Mouse (Mus musculus) left cerebral cortex, postnatal 25 days (tissue): Measurements from ENCODE around the gene Gna11. TPM values are rescaled to one million over a fixed set of nuclear protein-coding genes. Genes with fewer than 3 reads are reported as not detected.

Source experiments
- DNase-seq, 2 experiments: peaks; one replicate each; pipeline ENCODE4 v3.0.0; 2022; ENCODE audit warnings: low spot score in 2 of 2, mixed read lengths in 1 of 2
- intact Hi-C: fragments of 180-260 bp; cut with DNase I; formaldehyde crosslinking; loops from one replicate; pipeline ENCODE4 v1.15.1; 2025
- total RNA-seq, 2 experiments: library from RNA; stranded (reverse); gene quantifications; 2 replicates each; pipeline ENCODE4 v1.2.3; 2021

Gene Gna11
- total RNA-seq, 2 experiments from 2014 or later = 101 to 107 TPM

DNA sequence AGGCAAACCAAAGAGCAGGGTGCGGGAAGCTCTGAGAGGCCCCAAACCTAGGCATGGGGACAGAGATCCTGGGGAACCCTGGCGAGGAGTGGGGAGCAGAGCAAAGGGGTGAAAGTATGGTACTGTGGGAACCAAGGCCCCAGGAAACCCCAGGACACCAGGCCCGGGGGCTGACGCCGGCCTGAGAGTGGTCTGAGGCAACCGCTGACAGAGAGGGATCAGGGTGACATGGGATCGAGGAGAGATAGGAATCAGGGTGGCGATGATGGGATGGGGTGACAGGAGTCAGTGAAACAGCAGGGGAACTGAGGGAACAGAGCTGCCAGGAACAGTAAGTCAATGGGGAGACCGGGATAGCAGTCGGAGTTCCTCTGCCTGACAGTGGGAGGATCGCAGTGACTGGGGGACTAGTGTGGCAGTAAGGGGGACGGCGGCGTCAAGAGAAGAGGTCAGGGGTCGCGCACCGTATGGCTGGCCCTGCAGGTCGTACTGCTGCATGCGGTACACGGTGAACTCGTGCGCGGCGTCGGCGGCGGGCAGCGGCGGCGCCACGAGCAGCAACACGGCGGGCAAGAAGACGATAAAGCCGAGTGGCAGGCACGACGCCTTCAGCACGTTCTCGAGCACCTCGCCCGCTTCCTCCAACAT is 49.2 kb downstream of the Gna11 start:
- intact Hi-C loops = no loop called here

GRCm38 (mm10) chr10:81495151-81495550 is 49.8 kb downstream of the Gna11 start:
- intact Hi-C loops = no loop called here
- DNase-seq = no peak

More for the DNA sequence above, 49.2 kb downstream of the Gna11 start:
- peak; percentile 51 to 64 for DNase-seq

DNA sequence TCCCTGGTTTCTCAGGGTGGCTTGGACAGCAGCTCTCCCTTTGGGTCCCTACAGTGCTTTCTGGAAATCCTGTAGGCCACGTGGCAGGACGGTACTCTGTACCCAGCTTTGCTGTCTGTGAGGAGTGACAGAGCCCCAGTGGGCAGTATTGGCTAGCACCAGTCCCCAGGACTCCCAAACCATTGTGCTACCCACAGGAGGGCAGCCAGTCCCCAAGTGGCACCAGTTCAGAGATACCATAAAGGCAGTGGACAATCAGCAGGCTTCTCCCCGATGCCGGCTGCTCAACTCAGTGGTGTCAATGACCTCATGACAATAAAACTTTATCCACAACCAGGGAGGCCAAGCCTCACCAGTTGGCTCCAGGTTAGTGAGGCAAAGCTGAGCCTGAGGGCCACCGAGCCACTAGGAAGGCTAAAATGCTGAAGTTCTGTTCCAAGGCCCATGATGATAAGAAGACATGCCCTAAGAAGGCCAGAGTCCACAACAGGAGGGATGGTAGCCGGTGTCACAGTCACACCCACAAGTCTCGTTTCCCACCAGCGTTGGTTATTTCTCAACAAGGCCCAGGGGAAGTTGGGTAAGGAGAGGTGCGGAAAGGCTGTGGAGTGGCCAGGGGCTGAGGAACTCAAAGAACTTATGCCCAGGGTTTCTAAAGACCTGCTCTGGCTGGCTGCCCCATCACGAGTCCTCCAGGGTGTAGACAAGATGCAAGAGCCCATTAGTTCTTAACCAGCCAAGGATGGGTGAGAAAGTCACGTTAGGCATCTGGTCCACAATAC is 50.5 kb downstream of the Gna11 start:
- no peak for DNase-seq
- intact Hi-C loops = no loop called here

DNA sequence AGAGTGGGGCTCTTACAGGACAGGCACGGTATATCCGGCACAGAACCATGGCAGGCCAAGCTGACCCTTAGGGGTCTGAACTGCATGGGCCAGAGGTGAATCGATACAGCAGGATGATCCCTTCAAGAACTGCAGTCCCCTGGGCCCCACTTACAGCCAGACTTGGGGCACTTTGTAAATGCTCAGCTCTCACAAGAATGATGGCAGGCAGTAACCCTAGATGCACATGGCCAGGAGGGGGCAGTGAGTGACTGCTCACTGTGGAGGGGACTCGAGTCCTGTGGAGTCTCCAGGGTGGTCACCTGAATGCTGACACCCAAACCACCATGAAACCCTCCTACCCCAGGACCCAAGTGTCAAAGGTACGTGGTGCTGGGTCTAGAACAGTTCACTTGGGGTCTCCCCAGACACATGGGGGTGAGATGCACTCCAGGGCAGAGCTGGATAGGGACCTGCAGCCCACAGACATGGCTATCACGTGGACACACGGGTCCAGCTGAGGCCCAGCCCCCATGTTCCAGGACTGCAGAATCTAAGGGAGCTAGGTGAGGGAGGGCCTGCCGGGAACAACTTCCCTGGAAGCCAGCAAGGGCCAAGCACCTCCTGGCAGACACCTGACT is 51.3 kb downstream of the Gna11 start:
- DNase-seq = no peak
- intact Hi-C loops = no loop called here

DNA sequence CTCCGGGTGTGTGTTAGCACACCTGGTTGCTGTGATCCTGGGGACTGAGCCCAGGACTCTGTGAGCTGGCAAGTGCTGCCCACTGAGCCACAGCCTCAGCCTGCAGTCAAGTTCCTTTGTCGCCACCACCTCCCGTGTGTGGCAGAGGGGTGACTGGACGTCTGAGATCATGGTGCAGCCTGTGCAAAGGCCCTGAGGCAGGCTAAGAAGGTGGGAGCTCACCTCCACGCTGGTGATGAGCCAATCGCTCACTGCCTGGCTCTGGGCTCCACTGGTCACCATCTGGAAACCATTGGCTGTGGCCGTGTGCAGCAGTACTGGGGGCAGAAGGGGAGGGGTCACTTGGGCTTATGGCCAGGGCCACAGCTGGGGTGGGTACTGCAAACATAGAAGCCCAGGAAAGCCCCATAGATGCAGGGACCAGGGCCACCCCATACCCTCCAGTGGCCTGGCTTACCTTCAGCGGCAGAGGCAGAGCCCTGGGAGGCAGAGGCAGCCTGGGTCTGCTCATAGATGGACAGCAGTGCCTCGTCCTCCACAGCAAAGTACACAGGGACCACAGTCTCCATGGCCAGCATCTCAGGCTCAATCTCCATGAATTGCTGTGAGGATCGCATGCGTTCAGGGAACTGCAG is 52.3 kb downstream of the Gna11 start:
- DNase-seq = no peak

GRCm38 (mm10) chr10:81491018-81491417 is 54.0 kb downstream of the Gna11 start:
- no peak for DNase-seq
- intact Hi-C loops = no loop called here

More for the DNA sequence above, 52.3 kb downstream of the Gna11 start:
- intact Hi-C loops = no loop called here

GRCm38 (mm10) chr10:81489941-81490340 is 55.0 kb downstream of the Gna11 start:
- DNase-seq = no peak
- intact Hi-C loops = no loop called here

- intact Hi-C loops = no loop called here
- DNase-seq = no peak
These were observed 56.9 kb downstream of the Gna11 start for GRCm38 (mm10) chr10:81488081-81488480.

GRCm38 (mm10) chr10:81486496-81486895 is 58.5 kb downstream of the Gna11 start:
- no peak for DNase-seq
- intact Hi-C loops = no loop called here

DNA sequence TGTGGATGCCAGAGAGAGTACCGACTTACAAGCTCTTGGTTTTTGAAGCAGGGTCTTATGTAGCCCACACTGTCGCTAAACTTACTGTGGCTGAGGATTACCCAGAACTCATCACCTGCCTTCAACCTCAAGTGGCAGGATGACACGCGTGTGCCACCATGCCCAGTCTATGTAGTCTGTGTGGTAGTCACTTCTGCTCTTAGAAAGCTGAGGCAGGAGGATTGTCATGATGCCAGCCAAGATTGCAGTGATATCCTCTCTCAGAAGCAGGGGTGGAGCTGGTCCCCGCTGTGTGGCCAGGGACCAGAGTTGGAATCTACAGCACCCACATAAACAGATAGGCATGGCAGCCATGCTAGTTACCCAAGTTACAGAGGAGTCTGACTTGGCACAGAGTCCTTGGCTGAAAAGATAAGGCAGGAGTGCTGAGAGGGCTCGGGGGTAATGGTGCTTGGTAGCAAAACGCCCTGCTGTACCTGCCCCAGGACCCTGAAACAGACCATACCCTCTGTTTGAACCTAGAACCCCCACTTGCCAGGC is 59.4 kb downstream of the Gna11 start:
- intact Hi-C loops = no loop called here

DNA sequence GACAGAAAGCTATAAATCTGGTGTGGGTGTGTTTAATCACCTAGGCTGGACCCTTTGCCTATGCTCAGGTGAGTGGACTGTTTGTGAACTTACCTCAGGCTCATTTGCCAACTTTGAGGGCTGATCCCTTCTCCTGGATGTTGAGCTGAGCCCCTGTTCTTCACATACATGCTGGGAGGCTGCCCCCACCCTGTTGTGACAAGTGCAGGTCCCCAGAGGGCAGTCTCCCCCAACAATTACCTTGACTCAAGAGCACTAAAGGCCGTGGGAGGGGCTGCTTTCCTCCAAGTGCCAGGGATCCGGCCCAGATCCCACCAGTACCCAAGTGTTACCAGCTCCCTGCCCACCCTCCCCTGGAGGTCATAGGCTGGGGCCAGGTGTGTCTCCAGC is 59.9 kb downstream of the Gna11 start:
- DNase-seq = no peak
- intact Hi-C loops = no loop called here

More for the DNA sequence above, 59.4 kb downstream of the Gna11 start:
- no peak for DNase-seq

DNA sequence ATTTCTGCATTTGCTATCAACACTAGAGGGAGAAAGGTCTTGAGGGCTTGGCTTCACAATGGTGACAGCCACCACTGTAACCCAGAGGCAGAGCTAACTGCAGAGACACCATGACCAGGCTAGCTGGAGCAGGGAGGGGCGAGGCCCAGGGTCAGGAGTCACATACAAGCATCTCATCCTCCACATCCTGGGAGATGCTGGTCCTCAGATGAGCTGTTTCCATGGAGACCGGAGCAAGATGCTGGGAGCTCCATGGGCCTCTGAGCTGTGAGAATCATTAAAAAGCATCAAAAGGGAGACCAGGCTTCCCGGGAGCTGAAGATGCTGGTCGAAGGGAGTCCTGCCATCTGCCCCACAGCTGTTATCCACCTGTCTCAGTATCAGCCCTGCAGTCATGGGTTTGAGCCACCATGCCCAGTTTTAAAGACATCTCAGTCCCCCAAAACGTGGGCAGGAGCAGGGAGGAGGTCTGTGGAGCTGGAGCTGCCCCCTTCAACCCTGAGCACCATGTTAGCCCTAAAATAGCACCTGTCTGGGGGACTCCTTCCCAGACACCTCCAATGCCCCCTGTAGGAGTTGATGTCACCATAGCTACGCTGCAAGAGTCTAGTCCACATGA is 60.4 kb downstream of the Gna11 start:
- intact Hi-C loops = no loop called here
- peak in 1 of 2 experiments; percentile 70 for DNase-seq

DNA sequence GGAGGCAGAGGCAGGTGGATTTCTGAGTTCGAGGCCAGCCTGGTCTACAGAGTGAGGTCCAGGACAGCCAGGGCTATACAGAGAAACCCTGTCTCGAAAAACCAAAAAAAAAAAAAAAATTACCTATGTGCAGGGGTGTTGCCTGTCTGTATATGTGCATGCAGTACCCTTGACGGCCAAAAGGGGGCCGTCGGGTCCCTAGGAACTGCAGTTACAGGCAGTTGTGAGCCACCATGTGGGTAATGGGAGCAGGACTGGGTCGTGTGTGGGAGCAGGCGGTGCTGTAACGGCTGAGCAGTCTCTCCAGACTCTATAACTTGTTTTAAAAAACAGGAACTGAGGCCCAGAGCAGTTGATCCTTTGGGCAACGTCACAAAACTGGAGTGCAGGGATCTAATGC is 61.0 kb downstream of the Gna11 start:
- peak in 1 of 2 experiments; percentile 71 for DNase-seq
- intact Hi-C loops = loop anchor here (2.0 kb wide), 1 partner anchor 15 kb away; no protein-coding TSS in a partner anchor

DNA sequence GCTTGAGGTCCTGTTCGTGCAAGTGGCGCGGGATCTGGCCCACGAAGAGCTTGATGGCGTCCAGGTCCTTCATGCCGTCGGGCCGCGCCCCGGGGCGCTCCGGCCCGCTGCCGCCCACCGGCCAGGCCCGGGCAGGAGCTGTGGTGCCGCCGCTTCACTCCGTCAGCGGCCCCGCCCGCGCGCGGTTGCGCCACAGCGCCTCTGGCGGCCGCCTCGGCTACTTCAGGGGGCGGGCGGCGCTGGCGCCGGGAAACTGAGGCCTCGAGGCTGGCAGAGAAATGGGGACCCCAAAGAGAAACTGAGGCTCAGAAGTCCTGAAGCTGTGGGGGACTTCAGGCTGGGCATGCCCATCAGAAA is 62.5 kb downstream of the Gna11 start, which contains the start of gene Celf5:
Gene Celf5 (minus strand): TSS at position 177 of the 357 bp plus-strand sequence.
- peak; percentile 69 to 79 for DNase-seq
- intact Hi-C loops = loop anchor here (2.0 kb wide), 1 partner anchor 14 kb away; no protein-coding TSS in a partner anchor

- intact Hi-C loops = loop anchor here (2.0 kb wide), 1 partner anchor 13 kb away; no protein-coding TSS in a partner anchor
- no peak for DNase-seq
These were observed 63.1 kb downstream of the Gna11 start for GRCm38 (mm10) chr10:81481605-81482532.
